Mouse (Mus musculus): ENCODE results near the gene Pde4dip. TPM values are rescaled to one million over a fixed set of nuclear protein-coding genes. Genes with fewer than 3 reads are reported as not detected.

Pde4dip gene
- polyA plus RNA-seq, 1 experiment: 134 TPM

DNA sequence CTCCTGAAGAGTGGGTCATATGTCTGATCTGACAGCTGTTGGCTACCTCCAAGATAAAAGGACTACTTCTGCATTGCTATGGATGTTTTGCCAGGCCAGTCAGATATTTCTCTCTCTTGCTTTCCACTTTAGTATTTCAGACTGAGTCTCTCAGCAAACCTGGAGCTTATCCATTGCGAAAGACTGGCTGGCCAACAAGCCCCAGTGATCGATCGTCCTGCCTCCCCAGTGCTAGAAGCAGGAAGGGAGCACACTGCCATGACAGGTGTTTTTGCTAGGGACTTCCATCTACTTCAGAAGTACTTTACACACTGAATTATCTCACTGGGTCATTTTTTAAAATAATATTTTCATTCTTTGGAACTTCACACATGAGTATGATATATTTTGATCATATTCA is 210.1 kb downstream of the Pde4dip start:
- Histone ChIP-seq H3K36me3 (ENCODE audit: control insufficient read depth, insufficient read depth) (no peaks in the 10 kb centered on the region), H3K4me2 (ENCODE audit: low read depth) (no peak overlapping the region), H3ac (ENCODE audit: control insufficient read depth, insufficient read length) (no peak overlapping the region), H3K27me3 (ENCODE audit: control insufficient read depth, insufficient read depth, insufficient read length) (no peaks in the 10 kb centered on the region), H3K4me3 (no peak overlapping the region), H3K79me2 (ENCODE audit: control insufficient read depth, insufficient read depth) (no peaks in the 10 kb centered on the region)
- TF ChIP-seq TCF12 (IDR thresholded peaks at IDR 0.05; ENCODE audit: insufficient read depth, poor library complexity, severe bottlenecking): no peak
- TF ChIP-seq E2F4 (IDR thresholded peaks at IDR 0.05; ENCODE audit: insufficient read depth): no peak
- TF ChIP-seq REST (IDR thresholded peaks at IDR 0.05; ENCODE audit: insufficient read depth, insufficient read length): no peak
- TF ChIP-seq POLR2A (IDR thresholded peaks at IDR 0.05; ENCODE audit: insufficient read length, low read depth): no peak
- TF ChIP-seq USF1 (IDR thresholded peaks at IDR 0.05; ENCODE audit: low read depth): no peak
- TF ChIP-seq MYOG (IDR thresholded peaks at IDR 0.05; ENCODE audit: control insufficient read depth in 1 of 3, insufficient read depth in 1 of 3, insufficient read length in 2 of 3, low read depth in 2 of 3): no peak
- no peak for TF ChIP-seq POLR2AphosphoS2 (IDR thresholded peaks at IDR 0.05; ENCODE audit: insufficient read length, low read depth)
- no peak for TF ChIP-seq MAX (IDR thresholded peaks at IDR 0.05; ENCODE audit: low read depth)
- no peak for TF ChIP-seq CEBPB (IDR thresholded peaks at IDR 0.05; ENCODE audit: insufficient read depth, poor library complexity, severe bottlenecking)
- no peak for TF ChIP-seq TCF3 (IDR thresholded peaks at IDR 0.05; ENCODE audit: insufficient read length, low read depth)
- no peak for TF ChIP-seq MYOD1 (IDR thresholded peaks at IDR 0.05; ENCODE audit: control insufficient read depth in 1 of 3, insufficient read length in 2 of 3, low read depth in 2 of 3)
- TF ChIP-seq SRF (IDR thresholded peaks at IDR 0.05; ENCODE audit: control insufficient read depth, insufficient read length, low read depth): no peak

DNA sequence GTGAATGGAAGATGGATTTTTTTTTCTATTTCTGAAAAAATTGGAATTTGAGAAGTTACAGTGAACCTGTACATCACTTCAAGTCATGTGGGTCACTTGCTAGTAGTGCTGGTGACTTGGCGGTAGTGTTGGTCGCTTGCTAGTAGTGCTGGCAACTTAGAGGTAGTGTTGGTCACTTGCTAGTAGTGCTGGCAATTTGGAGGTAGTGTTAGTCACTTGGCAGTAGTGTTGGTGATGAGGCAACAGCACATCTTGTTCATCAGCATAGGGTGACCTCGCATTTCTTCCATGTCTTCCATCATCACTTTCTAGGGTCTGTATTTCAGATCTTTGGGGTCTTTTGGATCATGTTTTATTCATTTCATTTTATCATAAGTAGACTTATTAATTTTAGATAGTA is 212.4 kb downstream of the Pde4dip start:
- Histone ChIP-seq H3K27me3 (ENCODE audit: control insufficient read depth, insufficient read depth, insufficient read length) (no peaks in the 10 kb centered on the region), H3K4me2 (ENCODE audit: low read depth) (no peak overlapping the region), H3K4me3 (no peak overlapping the region), H3K79me2 (ENCODE audit: control insufficient read depth, insufficient read depth) (no peaks in the 10 kb centered on the region), H3ac (ENCODE audit: control insufficient read depth, insufficient read length) (no peak overlapping the region), H3K36me3 (ENCODE audit: control insufficient read depth, insufficient read depth) (no peaks in the 10 kb centered on the region)
- TF ChIP-seq E2F4 (IDR thresholded peaks at IDR 0.05; ENCODE audit: insufficient read depth): no peak
- TF ChIP-seq TCF3 (IDR thresholded peaks at IDR 0.05; ENCODE audit: insufficient read length, low read depth): no peak
- no peak for TF ChIP-seq MAX (IDR thresholded peaks at IDR 0.05; ENCODE audit: low read depth)
- TF ChIP-seq MYOG (IDR thresholded peaks at IDR 0.05; ENCODE audit: control insufficient read depth in 1 of 3, insufficient read depth in 1 of 3, insufficient read length in 2 of 3, low read depth in 2 of 3): no peak

DNA sequence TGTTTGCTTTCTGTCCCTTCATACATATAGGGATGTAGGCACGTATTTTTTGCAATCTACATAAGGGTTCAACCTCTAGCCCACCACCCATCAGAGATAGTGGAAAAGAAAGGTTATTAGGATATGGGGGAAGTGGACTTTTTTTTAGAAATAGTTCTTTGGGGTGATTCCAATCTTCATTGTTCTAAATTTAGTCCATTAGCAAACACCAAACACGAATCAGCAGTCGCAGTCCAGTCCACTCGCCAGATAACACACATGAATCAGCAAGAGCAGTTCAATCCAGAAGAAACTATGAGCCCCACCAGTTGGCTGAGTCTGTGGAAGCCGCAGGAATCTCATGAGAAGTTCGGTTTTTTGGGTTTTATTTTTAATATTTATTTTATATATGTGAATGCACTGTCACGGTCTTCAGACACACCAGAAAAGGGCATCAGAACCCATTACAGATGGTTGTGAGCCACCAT is 213.8 kb downstream of the Pde4dip start, which contains the start of gene Gm17651:
Gm17651 (minus strand) TSS at position 51 of the 467 bp plus-strand sequence.
- Histone ChIP-seq H3K4me3 (no peak within 1 kb of the TSS), H3K4me2 (ENCODE audit: low read depth) (no peak within 1 kb of the TSS), H3K79me2 (ENCODE audit: control insufficient read depth, insufficient read depth) (no peaks in the 10 kb centered on the region), H3ac (ENCODE audit: control insufficient read depth, insufficient read length) (no peak within 1 kb of the TSS), H3K27me3 (ENCODE audit: control insufficient read depth, insufficient read depth, insufficient read length) (no peaks in the 10 kb centered on the region), H3K36me3 (ENCODE audit: control insufficient read depth, insufficient read depth) (peaks cover 9% of the 10 kb centered on the region)
- TF ChIP-seq POLR2AphosphoS2 (IDR thresholded peaks at IDR 0.05; ENCODE audit: insufficient read length, low read depth): no peak
- TF ChIP-seq MAX (IDR thresholded peaks at IDR 0.05; ENCODE audit: low read depth): no peak
- TF ChIP-seq E2F4 (IDR thresholded peaks at IDR 0.05; ENCODE audit: insufficient read depth): no peak
- TF ChIP-seq REST (IDR thresholded peaks at IDR 0.05; ENCODE audit: insufficient read depth, insufficient read length): no peak
- TF ChIP-seq USF1 (IDR thresholded peaks at IDR 0.05; ENCODE audit: low read depth): no peak
- TF ChIP-seq POLR2A (IDR thresholded peaks at IDR 0.05; ENCODE audit: insufficient read length, low read depth): no peak
- no peak for TF ChIP-seq TCF12 (IDR thresholded peaks at IDR 0.05; ENCODE audit: insufficient read depth, poor library complexity, severe bottlenecking)
- TF ChIP-seq SRF (IDR thresholded peaks at IDR 0.05; ENCODE audit: control insufficient read depth, insufficient read length, low read depth): no peak
- TF ChIP-seq MYOG (IDR thresholded peaks at IDR 0.05; ENCODE audit: control insufficient read depth in 1 of 3, insufficient read depth in 1 of 3, insufficient read length in 2 of 3, low read depth in 2 of 3): no peak
- TF ChIP-seq CEBPB (IDR thresholded peaks at IDR 0.05; ENCODE audit: insufficient read depth, poor library complexity, severe bottlenecking): no peak
- no peak for TF ChIP-seq MYOD1 (IDR thresholded peaks at IDR 0.05; ENCODE audit: control insufficient read depth in 1 of 3, insufficient read length in 2 of 3, low read depth in 2 of 3)
- no peak for TF ChIP-seq TCF3 (IDR thresholded peaks at IDR 0.05; ENCODE audit: insufficient read length, low read depth)

DNA sequence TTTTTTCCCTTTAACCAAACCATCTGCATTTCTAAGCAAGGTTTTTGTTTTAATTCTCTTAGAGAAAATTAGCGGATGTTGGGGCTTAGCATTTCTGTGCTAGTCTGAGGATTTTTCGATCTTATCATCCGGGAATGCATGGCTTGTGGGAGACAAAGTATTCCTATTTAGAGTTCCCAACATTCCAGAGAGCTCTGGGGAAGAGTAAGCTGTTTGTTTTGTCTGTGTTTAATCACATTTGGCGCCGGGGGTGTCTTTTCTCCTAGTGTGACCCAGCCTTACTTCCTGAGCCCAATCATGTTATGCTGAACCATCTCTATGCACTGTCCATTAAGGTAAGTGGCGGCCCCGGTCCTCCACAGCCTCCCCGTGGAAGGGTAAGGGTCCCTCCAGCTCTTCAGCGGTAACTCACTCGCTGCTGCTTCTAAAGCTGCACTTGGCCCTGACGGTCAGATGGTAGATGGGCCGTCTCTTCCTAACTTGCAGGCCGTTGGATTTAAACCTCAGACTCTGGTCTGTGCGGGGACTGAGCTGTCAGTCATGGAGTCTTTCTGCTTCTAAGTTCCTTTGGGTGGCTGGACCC is 221.3 kb downstream of the Pde4dip start:
- Histone ChIP-seq H3K4me3 (no peak overlapping the region), H3ac (ENCODE audit: control insufficient read depth, insufficient read length) (no peak overlapping the region), H3K4me2 (ENCODE audit: low read depth) (no peak overlapping the region), H3K36me3 (ENCODE audit: control insufficient read depth, insufficient read depth) (peaks cover 46% of the 10 kb centered on the region), H3K27me3 (ENCODE audit: control insufficient read depth, insufficient read depth, insufficient read length) (no peaks in the 10 kb centered on the region), H3K79me2 (ENCODE audit: control insufficient read depth, insufficient read depth) (no peaks in the 10 kb centered on the region)
- TF ChIP-seq POLR2AphosphoS2 (IDR thresholded peaks at IDR 0.05; ENCODE audit: insufficient read length, low read depth) (no peak), MYOG (IDR thresholded peaks at IDR 0.05; ENCODE audit: control insufficient read depth in 1 of 3, insufficient read depth in 1 of 3, insufficient read length in 2 of 3, low read depth in 2 of 3) (no peak), USF1 (IDR thresholded peaks at IDR 0.05; ENCODE audit: low read depth) (no peak), MYOD1 (IDR thresholded peaks at IDR 0.05; ENCODE audit: control insufficient read depth in 1 of 3, insufficient read length in 2 of 3, low read depth in 2 of 3) (no peak), POLR2A (IDR thresholded peaks at IDR 0.05; ENCODE audit: insufficient read length, low read depth) (no peak), E2F4 (IDR thresholded peaks at IDR 0.05; ENCODE audit: insufficient read depth) (no peak), REST (IDR thresholded peaks at IDR 0.05; ENCODE audit: insufficient read depth, insufficient read length) (no peak), TCF12 (IDR thresholded peaks at IDR 0.05; ENCODE audit: insufficient read depth, poor library complexity, severe bottlenecking) (no peak), TCF3 (IDR thresholded peaks at IDR 0.05; ENCODE audit: insufficient read length, low read depth) (no peak), SRF (IDR thresholded peaks at IDR 0.05; ENCODE audit: control insufficient read depth, insufficient read length, low read depth) (no peak), MAX (IDR thresholded peaks at IDR 0.05; ENCODE audit: low read depth) (no peak), CEBPB (IDR thresholded peaks at IDR 0.05; ENCODE audit: insufficient read depth, poor library complexity, severe bottlenecking) (no peak)

Data from myocyte (in vitro differentiated cells).